Comparison of ENCODE assay signal across 26 mouse cellular contexts in genomic region chr13:97988796-97989195, GRCm38 (mm10).
"Had no signal": no experiment of that assay in that cellular context is flagged by ENCODE, and none has a peak within 500 bp of the region (broad histone marks: within the 10 kb centered on the region; RNA-seq: fewer than 3 reads in every experiment).

No protein-coding gene starts in this region.

- H3K27ac ChIP-seq: gastrocnemius, adult 2 months; heart, adult 2 months; heart, embryonic 13.5 days; heart, embryonic 15.5 days; hindbrain, embryonic 10.5 days; hindbrain, embryonic 12.5 days; hindbrain, embryonic 14.5 days; intestine, embryonic 15.5 days; layer of hippocampus, adult 2 months; left cerebral cortex, adult 2 months; limb, embryonic 10.5 days; limb, embryonic 12.5 days; liver, embryonic 13.5 days; liver, embryonic 15.5 days had no signal

- H3K36me3 ChIP-seq: heart, embryonic 13.5 days; heart, embryonic 15.5 days; hindbrain, embryonic 10.5 days; hindbrain, embryonic 12.5 days; intestine, embryonic 15.5 days; limb, embryonic 10.5 days; liver, embryonic 13.5 days; liver, embryonic 15.5 days had no signal

- H3K4me1 ChIP-seq: hindbrain, embryonic 10.5 days; hindbrain, embryonic 12.5 days; intestine, embryonic 15.5 days; limb, embryonic 10.5 days; limb, embryonic 12.5 days; liver, embryonic 13.5 days; liver, embryonic 15.5 days had no signal

- H3K9me3 ChIP-seq: heart, embryonic 13.5 days; heart, embryonic 15.5 days; hindbrain, embryonic 10.5 days; hindbrain, embryonic 12.5 days; intestine, embryonic 15.5 days; limb, embryonic 10.5 days; limb, embryonic 12.5 days; liver, embryonic 13.5 days; liver, embryonic 15.5 days had no signal

- DNase-seq: gastrocnemius, adult 2 months; gastrocnemius, postnatal 10 days; gastrocnemius, postnatal 25 days; heart, adult 2 months; heart, postnatal 4 days; kidney, adult 18-20 months; kidney, postnatal 14 days; liver; liver, embryonic 13.5 days; liver, postnatal 0 days had no signal

- ATAC-seq: hindbrain, embryonic 16.5 days; inflammation-experienced regulatory T-cells, adult 6 months; intestine, embryonic 15.5 days; intestine, postnatal 0 days; liver, postnatal 0 days had no signal

- H3K9ac ChIP-seq: heart, embryonic 13.5 days; heart, embryonic 15.5 days; hindbrain, embryonic 12.5 days; hindbrain, embryonic 14.5 days; intestine, embryonic 15.5 days; limb, embryonic 12.5 days; liver, embryonic 13.5 days; liver, embryonic 15.5 days; liver, postnatal 0 days had no signal

- H3K4me2 ChIP-seq: heart, embryonic 11.5 days; heart, embryonic 13.5 days; heart, embryonic 15.5 days; hindbrain, embryonic 12.5 days; hindbrain, embryonic 14.5 days; intestine, embryonic 15.5 days; limb, embryonic 12.5 days; liver, embryonic 11.5 days; liver, embryonic 13.5 days; liver, embryonic 15.5 days had no signal

- H3K27me3 ChIP-seq: heart, embryonic 13.5 days; heart, embryonic 15.5 days; hindbrain, embryonic 12.5 days; intestine, embryonic 15.5 days; liver, embryonic 13.5 days; liver, embryonic 15.5 days had no signal

- H3K4me3 ChIP-seq: gastrocnemius, adult 2 months; heart, adult 2 months; heart, embryonic 13.5 days; heart, embryonic 15.5 days; hindbrain, embryonic 10.5 days; hindbrain, embryonic 12.5 days; intestine, embryonic 15.5 days; layer of hippocampus, adult 2 months; left cerebral cortex, adult 2 months; limb, embryonic 10.5 days; limb, embryonic 12.5 days; liver, embryonic 13.5 days; liver, embryonic 15.5 days had no signal
